Mouse (Mus musculus) left cerebral cortex, postnatal 36 days (tissue): Measurements from ENCODE around the gene Ezr. TPM values are rescaled to one million over a fixed set of nuclear protein-coding genes. Genes with fewer than 3 reads are reported as not detected.
"Not testable (repeated sequence)": the region's sequence is repeated elsewhere in the genome, so short reads cannot be mapped to it uniquely, and the experiment has no call there.

Experiments
- DNase-seq, 2 experiments: peaks; one replicate each; pipeline ENCODE4 v3.0.0; 2021 to 2022; ENCODE audit warnings: low spot score in 2 of 2, mixed read lengths in 1 of 2
- intact Hi-C: fragments of 180-260 bp; cut with DNase I; formaldehyde crosslinking; loops from one replicate; pipeline ENCODE4 v1.15.1; 2025
- total RNA-seq, 2 experiments: library from RNA; stranded (reverse); gene quantifications; 2 replicates each; pipeline ENCODE4 v1.2.3; 2021

Gene Ezr
- total RNA-seq, 2 experiments from 2014 or later, result 51.1 to 51.8 TPM

DNA sequence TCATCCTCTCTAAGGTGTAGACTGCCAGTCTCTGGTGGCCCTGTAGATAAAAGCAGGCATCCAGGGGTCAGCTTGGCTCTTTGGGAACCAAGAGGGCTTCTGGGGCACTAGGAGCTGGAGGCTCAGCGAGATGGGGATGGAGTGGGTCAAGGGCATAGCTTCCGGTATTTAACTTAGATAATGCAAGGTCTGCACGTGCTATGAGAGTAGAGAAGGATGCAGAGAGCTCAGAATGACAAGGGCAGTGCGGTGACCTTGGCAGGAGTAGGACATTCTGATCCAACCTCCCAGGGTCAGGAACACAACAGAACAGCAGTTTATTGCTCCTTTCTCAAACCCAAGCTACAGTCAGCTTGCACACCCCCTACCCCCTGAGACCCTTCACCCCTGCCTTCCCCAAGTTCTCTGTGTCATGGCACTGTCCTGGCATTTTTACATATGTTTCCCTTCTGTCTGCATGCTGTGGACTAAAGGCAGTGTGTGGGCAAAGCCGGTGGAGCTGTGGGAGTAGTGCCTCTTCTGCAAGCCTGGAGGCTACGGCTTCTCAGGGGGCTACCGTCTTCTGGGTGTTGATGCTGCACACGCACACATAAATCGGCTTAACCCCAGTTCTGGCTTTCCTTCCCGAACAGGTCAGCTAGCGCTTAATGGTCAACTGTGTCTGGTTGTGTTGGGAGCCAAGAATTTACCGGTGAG is 47.7 kb downstream of the Ezr start:
- intact Hi-C loops, result no loop called here
- DNase-seq, result no peak

DNA sequence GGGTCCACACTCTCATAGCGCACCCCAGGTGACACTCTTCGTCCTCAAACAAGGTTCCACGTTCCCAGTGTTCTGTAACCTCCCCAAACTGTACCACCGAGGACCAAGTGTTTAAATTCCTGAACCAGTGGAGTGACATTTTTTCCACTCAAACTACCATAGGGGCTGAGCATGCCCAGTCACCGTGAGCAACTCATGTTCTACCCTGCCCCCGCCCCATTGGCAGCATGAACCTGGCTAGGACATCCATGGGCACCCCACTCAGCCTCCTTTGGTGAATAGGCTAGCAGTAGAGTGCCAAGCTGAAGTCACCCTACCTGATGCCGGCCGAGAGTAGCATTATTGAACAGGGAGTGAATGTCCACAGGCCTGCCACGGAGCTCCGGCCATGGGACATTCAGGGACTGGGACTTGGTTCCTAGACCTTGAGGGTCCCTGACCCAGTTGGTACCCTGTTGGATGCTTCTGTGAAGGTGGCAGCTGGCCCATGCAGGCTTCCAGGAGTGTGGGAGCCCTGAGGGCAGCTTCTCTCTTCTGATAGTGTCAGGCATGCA is 49.2 kb downstream of the Ezr start:
- intact Hi-C loops, result no loop called here
- no peak for DNase-seq

DNA sequence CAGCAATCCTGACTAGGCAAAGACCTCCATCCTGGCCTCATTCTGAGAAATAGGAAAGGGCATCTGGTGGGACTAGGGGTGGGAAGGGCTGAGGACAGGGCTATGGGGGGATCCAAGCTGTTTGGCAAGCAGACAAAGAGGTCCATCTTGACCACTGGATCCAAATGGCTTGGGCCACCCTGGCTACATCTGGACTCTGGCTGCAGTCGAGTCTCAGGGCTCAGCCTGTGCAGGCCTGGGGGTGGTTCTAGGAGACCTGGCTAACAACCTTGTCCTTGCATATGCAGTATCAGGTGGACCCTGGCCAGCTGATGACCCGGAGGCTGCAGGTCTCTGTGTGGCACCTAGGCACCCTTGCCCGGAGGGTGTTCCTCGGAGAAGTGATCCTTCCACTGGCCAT is 49.9 kb downstream of the Ezr start:
- intact Hi-C loops, result no loop called here
- DNase-seq, result no peak

DNA sequence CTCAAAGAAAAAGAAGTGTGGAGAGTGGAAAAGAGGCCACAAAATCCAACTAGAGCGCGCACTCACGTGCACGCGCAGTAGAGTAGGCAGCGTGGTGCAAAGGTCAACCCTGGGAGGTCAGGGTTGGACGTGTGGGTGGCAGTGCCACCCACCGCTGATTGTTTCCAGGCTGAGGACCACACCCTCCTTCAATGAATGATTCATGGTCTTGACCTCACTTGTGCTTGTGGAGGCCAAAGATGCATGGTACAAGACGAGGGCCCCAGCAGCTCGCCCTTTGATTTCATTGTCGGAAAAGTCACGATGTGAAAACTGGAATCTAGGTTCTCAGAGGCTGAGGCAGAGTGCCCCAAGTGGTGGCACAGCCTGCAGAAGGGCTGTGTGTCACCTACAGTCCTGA is 51.0 kb downstream of the Ezr start:
- intact Hi-C loops, result no loop called here
- DNase-seq, result no peak

DNA sequence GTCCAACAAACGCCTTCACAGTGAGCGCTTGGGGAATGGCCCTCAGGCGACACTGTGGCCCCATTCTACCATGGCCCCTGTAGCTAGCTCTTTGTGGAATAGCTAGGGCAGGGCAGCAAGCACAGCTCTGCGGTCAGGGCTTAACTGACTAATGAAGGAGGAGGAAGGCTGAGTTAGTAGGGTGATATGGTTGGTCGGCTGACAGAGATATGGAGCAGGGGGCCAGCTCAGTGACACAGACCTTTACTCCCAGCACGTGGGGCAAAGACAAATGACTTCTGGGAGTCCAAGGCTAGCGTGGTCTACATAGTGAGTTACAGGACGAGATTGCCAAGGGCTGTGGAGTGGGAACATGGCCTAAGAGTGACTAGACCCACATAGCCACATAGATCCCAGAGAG is 51.5 kb downstream of the Ezr start:
- intact Hi-C loops, result no loop called here
- no peak for DNase-seq

DNA sequence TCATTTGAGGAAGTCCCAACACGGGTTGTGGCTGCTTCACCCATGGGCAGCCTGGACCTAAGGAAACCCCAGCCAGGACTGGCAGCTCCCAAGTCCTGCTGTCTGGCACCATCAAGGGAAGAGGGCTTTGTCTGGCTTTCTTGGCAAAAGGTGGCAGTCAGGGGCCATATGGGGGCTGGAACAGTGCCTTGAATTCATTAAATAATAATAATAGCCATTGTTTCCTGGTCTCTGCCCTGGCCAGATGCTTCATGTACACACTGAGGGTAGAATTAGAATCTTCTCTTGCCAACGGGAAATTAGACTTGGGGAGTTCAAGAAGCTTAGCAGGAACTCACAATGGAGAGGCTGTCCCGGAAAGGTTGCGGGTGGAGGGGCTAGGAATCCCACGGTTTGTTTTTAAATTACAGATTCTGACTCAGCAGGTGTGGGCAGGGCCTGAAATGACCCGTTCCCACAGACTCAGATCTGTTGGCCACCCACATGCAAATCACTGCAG is 53.3 kb downstream of the Ezr start:
- DNase-seq, result no peak
- intact Hi-C loops, result no loop called here

DNA sequence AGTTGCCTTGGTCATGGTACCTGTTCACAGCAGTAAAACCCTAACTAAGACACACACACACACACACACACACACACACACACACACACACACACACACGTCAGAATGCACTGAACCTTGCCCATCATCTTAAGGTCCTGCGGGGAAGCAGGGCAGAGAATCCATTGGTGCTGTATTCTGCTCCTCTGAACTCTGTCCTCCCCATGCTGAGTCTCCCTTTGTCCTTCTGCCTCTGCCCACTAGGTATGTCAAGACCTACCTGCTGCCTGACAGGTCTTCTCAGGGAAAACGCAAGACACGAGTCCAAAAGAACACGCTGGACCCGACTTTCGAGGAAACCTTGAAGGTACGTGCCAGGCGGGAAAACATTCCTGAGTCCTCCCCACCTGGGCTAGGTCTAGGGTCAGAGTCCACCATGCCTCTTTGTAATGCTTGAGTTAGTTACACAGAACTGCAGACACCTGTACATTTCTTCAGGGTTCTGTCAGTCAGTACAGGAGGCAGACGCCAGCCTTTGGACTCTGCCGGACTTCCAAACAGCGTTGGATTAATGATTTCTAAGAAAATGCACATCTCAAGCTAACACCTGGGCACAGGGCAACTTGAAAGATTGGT is 54.5 kb downstream of the Ezr start:
- DNase-seq, result no peak
- intact Hi-C loops, result no loop called here

DNA sequence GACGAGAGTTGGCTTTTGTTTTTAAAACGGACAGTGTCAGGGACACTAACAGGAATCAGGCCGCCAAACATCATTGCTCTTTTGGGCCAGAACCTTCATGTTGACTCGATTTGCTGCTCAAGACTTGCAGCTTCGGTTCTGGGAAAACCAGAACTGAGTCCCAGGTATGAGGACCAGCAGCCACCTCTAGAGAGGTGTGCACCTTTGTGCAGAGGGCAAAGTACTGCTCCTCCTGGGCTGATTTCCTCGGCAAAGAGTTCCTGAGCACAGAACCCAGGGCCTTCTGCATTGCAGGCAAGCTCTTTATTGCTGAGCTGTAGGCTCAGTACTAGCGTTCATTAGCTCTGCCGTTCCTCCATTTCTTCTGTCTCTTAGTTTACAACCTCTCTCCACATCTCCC is 68.6 kb downstream of the Ezr start:
- intact Hi-C loops, result not testable (repeated sequence)

DNA sequence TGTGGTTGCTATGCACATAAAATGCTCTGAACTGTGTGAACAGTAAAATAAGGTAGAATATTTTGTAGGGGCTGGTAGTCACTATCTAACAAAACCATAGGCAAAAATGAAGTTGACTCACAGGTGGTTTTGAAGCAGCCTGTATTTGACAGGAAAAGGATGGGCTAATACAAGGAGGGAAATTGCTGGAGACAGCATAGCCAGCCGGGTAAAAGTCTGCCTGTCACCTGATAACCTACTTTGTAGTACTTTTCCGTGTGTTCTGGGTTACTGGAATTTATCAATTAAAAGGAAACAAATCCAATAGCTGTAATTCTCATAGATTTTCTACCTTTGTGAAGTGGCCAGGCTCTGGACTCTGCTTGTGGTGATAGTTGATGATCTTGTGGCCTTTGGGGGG is 69.1 kb downstream of the Ezr start:
- DNase-seq, intact Hi-C loops: not testable (repeated sequence)

More for the DNA sequence above, 68.6 kb downstream of the Ezr start:
- not testable (repeated sequence) for DNase-seq

DNA sequence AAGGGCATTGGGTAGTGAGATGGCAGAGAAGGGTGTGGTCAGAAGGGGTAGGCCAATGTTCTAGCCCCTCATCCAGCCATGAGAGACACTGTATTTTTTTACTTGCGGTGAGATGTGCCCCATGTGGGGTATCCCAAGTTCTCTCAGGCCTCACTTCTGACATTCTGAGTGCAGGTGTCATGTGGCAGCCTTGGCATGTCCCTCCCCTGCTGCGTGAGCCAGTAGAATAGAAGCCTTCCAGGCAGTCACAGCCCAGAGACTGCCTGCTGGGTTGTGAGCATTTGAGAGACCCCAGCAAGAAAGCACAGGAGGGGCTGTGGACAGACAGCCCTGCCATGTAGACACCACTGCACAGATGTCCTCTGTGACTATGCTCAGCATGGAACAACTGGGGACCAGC is 74.4 kb downstream of the Ezr start:
- intact Hi-C loops, DNase-seq: not testable (repeated sequence)

DNA sequence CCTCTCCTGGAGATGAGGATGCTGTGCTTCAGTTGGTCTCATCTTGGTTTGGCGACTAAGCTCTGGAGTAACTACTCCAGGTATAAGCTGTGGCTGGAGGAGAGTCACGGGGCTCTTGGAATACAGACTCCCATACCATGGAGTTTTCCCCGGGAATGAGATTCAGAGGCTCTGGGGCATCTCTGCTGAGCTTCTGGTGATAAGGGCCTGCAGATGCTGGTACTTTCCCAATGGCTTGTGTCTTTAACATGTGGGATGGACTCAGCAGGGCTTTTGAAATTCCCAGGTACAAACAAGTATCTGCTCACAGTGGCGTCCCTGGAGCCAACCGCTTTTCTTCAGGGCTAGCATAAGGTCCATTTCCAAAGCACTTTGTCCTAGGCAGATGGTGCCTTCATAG is 75.2 kb downstream of the Ezr start:
- intact Hi-C loops, result not testable (repeated sequence)

DNA sequence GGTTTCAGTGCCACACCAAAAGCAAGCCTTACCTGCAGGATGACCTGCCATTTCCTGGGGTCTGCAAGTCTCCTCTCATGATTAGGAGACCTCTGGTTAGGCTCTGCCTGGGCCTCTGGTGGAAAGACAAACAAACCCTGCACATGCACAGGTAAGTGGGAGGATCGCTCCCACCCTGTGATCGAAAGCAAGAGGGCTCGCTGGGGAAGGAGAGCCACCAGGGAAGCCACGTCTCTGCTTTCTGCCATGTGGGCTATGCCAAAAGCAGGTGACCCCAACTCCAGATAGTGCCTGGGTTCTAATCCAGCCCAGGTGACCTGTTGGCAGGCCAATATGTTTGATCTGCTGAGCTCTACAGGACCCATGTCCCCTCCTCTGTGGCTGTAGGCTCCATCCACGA is 76.1 kb downstream of the Ezr start:
- intact Hi-C loops, DNase-seq: not testable (repeated sequence)

More for the DNA sequence above, 75.2 kb downstream of the Ezr start:
- not testable (repeated sequence) for DNase-seq

DNA sequence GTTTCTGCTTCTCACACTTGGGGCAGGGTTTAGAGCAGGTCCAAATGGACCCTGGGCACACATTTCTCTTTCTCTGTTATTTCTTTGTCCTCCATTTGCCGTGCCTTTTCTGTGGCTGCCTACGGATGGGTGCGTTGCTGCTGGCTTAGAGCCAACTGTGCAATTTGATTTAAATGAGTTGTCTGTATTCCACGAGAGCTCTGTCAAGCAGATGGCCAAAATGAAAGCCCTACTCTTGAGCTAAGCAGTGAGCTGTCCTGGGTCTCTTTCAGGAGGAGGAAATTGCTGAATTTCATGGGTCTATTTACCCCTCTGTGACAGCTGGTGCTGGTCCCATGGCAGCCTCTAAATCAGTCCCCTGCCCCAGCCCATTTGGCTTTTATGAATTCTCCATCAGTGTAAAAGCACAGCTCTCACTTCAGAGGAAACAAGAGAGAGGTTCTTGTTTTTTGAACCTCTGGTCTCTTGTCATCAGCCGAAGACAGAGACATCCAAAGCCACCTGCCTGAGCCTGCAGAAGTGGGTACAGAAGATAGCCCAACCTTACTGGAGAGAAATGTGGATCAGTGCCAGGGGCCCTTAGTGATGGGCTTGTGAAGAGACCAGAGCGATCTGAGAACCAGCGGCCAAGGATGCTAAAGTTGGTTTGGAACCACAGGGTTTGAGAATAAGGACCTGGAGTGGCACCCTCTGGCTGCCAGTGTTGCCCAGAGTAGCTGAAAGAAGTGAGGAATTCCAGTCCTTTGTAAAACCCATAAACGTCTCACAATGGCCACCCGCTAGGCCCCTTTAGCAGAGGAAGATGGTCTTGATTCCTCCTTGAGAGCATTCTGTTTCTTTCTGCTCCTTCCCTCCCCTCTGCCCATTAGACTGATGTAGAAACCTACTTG is 79.0 kb downstream of the Ezr start:
- intact Hi-C loops, DNase-seq: not testable (repeated sequence)

DNA sequence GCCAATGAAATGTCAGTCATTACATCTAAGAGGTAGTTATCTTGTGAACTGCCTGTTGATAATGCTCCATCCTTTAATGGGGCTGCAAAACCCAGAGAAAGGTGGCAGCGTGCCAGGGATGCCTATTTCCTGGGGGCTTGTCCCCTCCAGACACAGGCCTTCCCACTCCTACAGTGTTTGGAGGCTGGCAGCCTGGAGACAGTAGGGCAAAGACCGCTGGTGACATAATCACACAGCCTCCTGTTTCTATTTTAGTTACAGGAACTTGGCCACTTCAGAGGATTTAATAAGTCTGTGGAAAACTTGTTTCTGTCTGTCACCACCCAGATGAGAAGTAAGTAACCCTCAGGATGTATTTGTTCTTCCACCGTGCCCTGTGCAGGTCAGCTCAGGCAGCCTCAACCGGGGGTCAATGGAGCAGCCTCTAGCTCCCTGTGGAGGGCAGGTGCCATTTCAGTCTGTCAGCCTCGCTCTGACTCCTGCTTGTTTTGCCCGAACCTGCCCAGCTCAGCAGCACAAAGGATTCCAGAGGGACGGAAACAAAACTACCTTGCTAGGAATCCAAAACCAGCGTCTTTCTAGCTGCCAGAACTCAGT is 79.9 kb downstream of the Ezr start:
- DNase-seq, intact Hi-C loops: not testable (repeated sequence)

DNA sequence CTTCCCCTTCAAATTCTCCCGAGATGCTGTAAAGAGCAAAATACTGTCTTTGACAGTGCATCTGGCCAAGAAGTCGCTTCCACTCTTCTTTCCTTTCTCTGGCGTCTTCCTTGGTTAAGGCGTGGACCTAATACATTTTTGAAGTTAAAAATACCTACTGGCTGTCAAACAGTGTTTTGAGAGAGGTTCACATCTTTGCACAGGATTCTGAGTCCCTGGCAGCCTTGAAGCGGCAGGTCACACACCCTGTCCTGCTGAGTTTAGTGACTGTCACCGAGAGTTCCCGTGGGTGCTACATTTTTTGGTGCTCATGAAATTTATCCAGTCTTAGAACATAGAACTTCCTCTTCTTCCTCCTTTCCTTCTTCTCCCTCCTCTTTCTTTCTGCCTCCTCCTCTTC is 82.5 kb downstream of the Ezr start:
- DNase-seq, intact Hi-C loops: not testable (repeated sequence)

DNA sequence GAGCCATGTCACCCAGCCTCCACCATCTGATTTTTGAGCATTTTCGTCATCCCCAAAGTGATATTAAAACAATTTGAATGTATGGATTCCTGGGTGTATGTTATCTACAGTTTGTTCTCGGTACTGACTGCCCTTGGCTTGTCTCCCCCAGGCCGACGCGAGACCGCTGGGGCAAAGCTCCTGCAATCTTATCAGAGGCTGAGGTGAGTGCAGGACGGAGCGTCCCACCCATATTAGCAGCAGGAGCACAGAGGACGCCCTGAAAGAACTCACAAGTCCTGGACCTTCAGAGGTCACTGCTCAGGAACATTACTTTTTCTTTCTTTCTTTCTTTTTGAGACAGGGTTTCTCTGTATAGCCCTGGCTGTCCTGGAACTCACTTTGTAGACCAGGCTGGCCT is 83.1 kb downstream of the Ezr start:
- intact Hi-C loops, DNase-seq: not testable (repeated sequence)

DNA sequence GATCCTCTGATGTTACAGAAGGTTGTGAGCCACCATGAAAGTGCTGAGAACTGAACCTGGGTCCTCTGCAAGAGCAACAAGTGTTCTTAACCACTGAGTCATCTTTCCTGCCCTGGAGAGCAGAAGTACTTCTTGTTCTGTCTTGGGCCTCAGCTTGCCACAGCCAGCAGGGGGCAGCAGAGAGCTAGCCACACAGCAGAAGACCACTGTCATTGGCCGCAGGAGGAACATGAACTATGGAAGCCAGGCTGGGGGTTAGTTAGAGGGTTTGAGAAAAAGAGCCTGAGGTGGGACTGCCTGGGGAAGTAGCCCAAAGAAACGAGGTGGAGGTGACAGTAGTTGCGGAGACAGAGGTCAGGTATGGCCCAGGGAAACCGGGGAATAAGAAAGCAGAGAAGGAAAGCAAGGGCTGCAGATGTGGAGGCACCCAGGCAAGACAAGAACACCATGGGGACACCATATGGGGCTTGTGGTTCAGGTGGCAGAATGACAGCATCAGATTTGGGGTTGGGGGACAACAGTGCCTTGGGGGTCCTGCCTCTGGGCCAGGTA is 85.3 kb downstream of the Ezr start:
- intact Hi-C loops, result not testable (repeated sequence)
- peak; percentile 42 to 59 for DNase-seq

DNA sequence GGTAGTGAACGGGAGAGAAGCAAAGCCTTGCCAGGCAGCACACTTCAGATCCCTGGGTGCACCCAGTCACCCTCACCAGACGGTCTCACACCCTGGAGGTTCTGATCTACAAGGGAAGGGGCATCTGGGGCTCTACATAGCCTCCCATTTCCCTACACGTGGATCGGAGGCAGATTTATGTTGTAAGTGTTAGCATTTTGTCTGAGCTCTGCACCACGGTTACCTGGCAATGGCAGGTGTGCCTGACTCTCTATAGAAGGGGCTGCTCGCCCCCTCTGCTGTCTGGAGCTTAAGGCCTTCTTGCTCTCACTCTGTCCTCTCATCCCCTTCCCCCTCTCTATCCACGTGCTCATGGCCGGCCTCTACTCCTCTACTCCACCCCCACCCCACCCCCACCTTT is 86.1 kb downstream of the Ezr start:
- DNase-seq, intact Hi-C loops: not testable (repeated sequence)

DNA sequence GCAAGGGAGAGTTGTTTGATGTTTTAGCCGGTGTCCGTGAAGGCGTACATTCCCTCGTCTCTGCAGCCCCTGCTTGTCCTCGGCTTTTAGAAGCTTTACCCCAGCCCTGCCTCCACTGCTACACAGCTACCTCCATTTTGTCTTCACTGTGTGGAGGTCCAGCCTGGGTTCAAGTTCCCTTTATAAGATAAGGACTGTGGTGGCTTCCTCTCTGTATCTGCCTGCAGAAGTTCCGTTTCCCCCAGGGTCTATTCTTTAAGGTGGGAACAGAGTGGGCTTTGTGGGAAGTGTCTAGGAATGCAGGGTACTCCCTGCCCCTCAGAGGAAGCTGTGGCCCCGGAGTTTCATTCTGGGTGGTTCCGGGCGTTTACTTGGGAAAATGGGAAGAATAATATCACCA is 86.9 kb downstream of the Ezr start:
- intact Hi-C loops, DNase-seq: not testable (repeated sequence)
